Mouse (Mus musculus): ENCODE results near the gene Dmd. TPM values are rescaled to one million over a fixed set of nuclear protein-coding genes. Genes with fewer than 3 reads are reported as not detected.

Dmd gene
- polyA plus RNA-seq, 1 experiment from 2014 or later = 20.7 TPM

GRCm38 (mm10) chrX:84435608-84436007 is 1486.9 kb downstream of the Dmd start:
- Histone ChIP-seq H3K9ac (no peak overlapping the region), H3K4me1 (no peaks in the 10 kb centered on the region), H3K4me2 (no peak overlapping the region), H3K9me3 (no peaks in the 10 kb centered on the region), H3K27me3 (no peaks in the 10 kb centered on the region), H3K36me3 (no peaks in the 10 kb centered on the region), H3K27ac (no peak overlapping the region), H3K4me3 (no peak overlapping the region)
- no peak for ATAC-seq (ENCODE audit: insufficient number of reproducible peaks, insufficient read depth, low FRiP score, low TSS enrichment, low read depth)
- WGBS = 81% methylated on average over 4 of the region's 4 CpGs

- Histone ChIP-seq H3K4me1 (no peaks in the 10 kb centered on the region), H3K27ac (no peak overlapping the region), H3K36me3 (no peaks in the 10 kb centered on the region), H3K9me3 (no peaks in the 10 kb centered on the region), H3K4me2 (no peak overlapping the region), H3K9ac (no peak overlapping the region), H3K4me3 (no peak overlapping the region), H3K27me3 (no peaks in the 10 kb centered on the region)
- no peak for ATAC-seq (ENCODE audit: insufficient number of reproducible peaks, insufficient read depth, low FRiP score, low TSS enrichment, low read depth)
- 49% methylated on average over 4 of the region's 4 CpGs for WGBS
Observed at GRCm38 (mm10) chrX:84436556-84436955, 1487.9 kb downstream of the Dmd start.

- ATAC-seq (ENCODE audit: insufficient number of reproducible peaks, insufficient read depth, low FRiP score, low TSS enrichment, low read depth) = no peak
- Histone ChIP-seq H3K36me3 (no peaks in the 10 kb centered on the region), H3K4me2 (no peak overlapping the region), H3K27ac (no peak overlapping the region), H3K4me3 (no peak overlapping the region), H3K9me3 (no peaks in the 10 kb centered on the region), H3K27me3 (no peaks in the 10 kb centered on the region), H3K4me1 (no peaks in the 10 kb centered on the region), H3K9ac (no peak overlapping the region)
- WGBS = 54% methylated on average over 3 of the region's 3 CpGs
Observed at GRCm38 (mm10) chrX:84442996-84443395, 1494.3 kb downstream of the Dmd start.

GRCm38 (mm10) chrX:84443985-84444384 is 1495.3 kb downstream of the Dmd start:
- WGBS = 46% methylated on average over 3 of the region's 3 CpGs
- Histone ChIP-seq H3K27me3 (no peaks in the 10 kb centered on the region), H3K27ac (no peak overlapping the region), H3K4me3 (no peak overlapping the region), H3K4me1 (no peaks in the 10 kb centered on the region), H3K9me3 (no peaks in the 10 kb centered on the region), H3K4me2 (no peak overlapping the region), H3K36me3 (no peaks in the 10 kb centered on the region), H3K9ac (no peak overlapping the region)
- ATAC-seq (ENCODE audit: insufficient number of reproducible peaks, insufficient read depth, low FRiP score, low TSS enrichment, low read depth) = no peak

- no peaks in the 10 kb centered on the region for H3K4me1 ChIP-seq
Observed at GRCm38 (mm10) chrX:84444638-84445037, 1496.0 kb downstream of the Dmd start.

GRCm38 (mm10) chrX:84454473-84454872 is 1505.8 kb downstream of the Dmd start:
- no peaks in the 10 kb centered on the region for H3K9me3 ChIP-seq
- no peak for ATAC-seq (ENCODE audit: insufficient number of reproducible peaks, insufficient read depth, low FRiP score, low TSS enrichment, low read depth)
- H3K4me1 ChIP-seq = no peaks in the 10 kb centered on the region
- H3K9ac ChIP-seq = no peak overlapping the region
- WGBS = 84% methylated on average over 1 of the region's 1 CpGs
- no peak overlapping the region for H3K27ac ChIP-seq
- H3K36me3 ChIP-seq = no peaks in the 10 kb centered on the region
- no peaks in the 10 kb centered on the region for H3K27me3 ChIP-seq
- no peak overlapping the region for H3K4me3 ChIP-seq
- no peak overlapping the region for H3K4me2 ChIP-seq

More at GRCm38 (mm10) chrX:84444638-84445037, 1496.0 kb downstream of the Dmd start:
- Histone ChIP-seq H3K27ac (no peak overlapping the region), H3K36me3 (no peaks in the 10 kb centered on the region), H3K4me3 (no peak overlapping the region), H3K4me2 (no peak overlapping the region), H3K9ac (no peak overlapping the region), H3K27me3 (no peaks in the 10 kb centered on the region), H3K9me3 (no peaks in the 10 kb centered on the region)
- no peak for ATAC-seq (ENCODE audit: insufficient number of reproducible peaks, insufficient read depth, low FRiP score, low TSS enrichment, low read depth)

GRCm38 (mm10) chrX:84514650-84515366 is 1566.1 kb downstream of the Dmd start:
- Histone ChIP-seq H3K4me3 (no peak overlapping the region), H3K9me3 (no peaks in the 10 kb centered on the region), H3K9ac (no peak overlapping the region), H3K4me2 (no peak overlapping the region), H3K4me1 (no peaks in the 10 kb centered on the region), H3K27me3 (no peaks in the 10 kb centered on the region), H3K27ac (no peak overlapping the region), H3K36me3 (no peaks in the 10 kb centered on the region)
- ATAC-seq (ENCODE audit: insufficient number of reproducible peaks, insufficient read depth, low FRiP score, low TSS enrichment, low read depth) = no peak
- 74% methylated on average over 3 of the region's 3 CpGs for WGBS

GRCm38 (mm10) chrX:84551995-84552394 is 1603.3 kb downstream of the Dmd start:
- H3K27ac ChIP-seq = no peak overlapping the region
- no peaks in the 10 kb centered on the region for H3K9me3 ChIP-seq
- ATAC-seq (ENCODE audit: insufficient number of reproducible peaks, insufficient read depth, low FRiP score, low TSS enrichment, low read depth) = no peak
- no peaks in the 10 kb centered on the region for H3K27me3 ChIP-seq
- H3K4me2 ChIP-seq = no peak overlapping the region
- H3K36me3 ChIP-seq = no peaks in the 10 kb centered on the region
- H3K4me3 ChIP-seq = no peak overlapping the region
- 71% methylated on average over 1 of the region's 1 CpGs for whole genome bisulfite sequencing
- no peak overlapping the region for H3K9ac ChIP-seq
- H3K4me1 ChIP-seq = no peaks in the 10 kb centered on the region

GRCm38 (mm10) chrX:84553441-84553840 is 1604.8 kb downstream of the Dmd start:
- H3K4me3 ChIP-seq = no peak overlapping the region
- no peak overlapping the region for H3K27ac ChIP-seq
- no peaks in the 10 kb centered on the region for H3K27me3 ChIP-seq
- no peak overlapping the region for H3K4me2 ChIP-seq
- WGBS = 12% methylated on average over 1 of the region's 1 CpGs
- H3K36me3 ChIP-seq = no peaks in the 10 kb centered on the region
- H3K9ac ChIP-seq = no peak overlapping the region
- ATAC-seq (ENCODE audit: insufficient number of reproducible peaks, insufficient read depth, low FRiP score, low TSS enrichment, low read depth) = no peak
- no peaks in the 10 kb centered on the region for H3K9me3 ChIP-seq
- H3K4me1 ChIP-seq = no peaks in the 10 kb centered on the region

GRCm38 (mm10) chrX:84598476-84598875 is 1649.8 kb downstream of the Dmd start:
- Histone ChIP-seq H3K4me1 (no peaks in the 10 kb centered on the region), H3K27ac (no peak overlapping the region), H3K4me2 (no peak overlapping the region), H3K36me3 (no peaks in the 10 kb centered on the region), H3K9me3 (no peaks in the 10 kb centered on the region), H3K4me3 (no peak overlapping the region), H3K27me3 (no peaks in the 10 kb centered on the region), H3K9ac (no peak overlapping the region)
- no peak for ATAC-seq (ENCODE audit: insufficient number of reproducible peaks, insufficient read depth, low FRiP score, low TSS enrichment, low read depth)

- H3K9ac ChIP-seq = no peak overlapping the region
- H3K27ac ChIP-seq = no peak overlapping the region
- no peak overlapping the region for H3K4me3 ChIP-seq
- H3K9me3 ChIP-seq = no peaks in the 10 kb centered on the region
- ATAC-seq (ENCODE audit: insufficient number of reproducible peaks, insufficient read depth, low FRiP score, low TSS enrichment, low read depth) = no peak
- no peak overlapping the region for H3K4me2 ChIP-seq
- no peaks in the 10 kb centered on the region for H3K4me1 ChIP-seq
- no peaks in the 10 kb centered on the region for H3K36me3 ChIP-seq
- H3K27me3 ChIP-seq = no peaks in the 10 kb centered on the region; the same call in 1 of the 2 replicates
Observed at GRCm38 (mm10) chrX:84640446-84640845, 1691.8 kb downstream of the Dmd start.

GRCm38 (mm10) chrX:84747683-84748082 is 1799.0 kb downstream of the Dmd start:
- WGBS = 40% methylated on average over 4 of the region's 4 CpGs
- ATAC-seq (ENCODE audit: insufficient number of reproducible peaks, insufficient read depth, low FRiP score, low TSS enrichment, low read depth) = no peak
- H3K27ac ChIP-seq = no peak overlapping the region

More at GRCm38 (mm10) chrX:84747683-84748082, 1799.0 kb downstream of the Dmd start:
- Histone ChIP-seq H3K4me2 (no peak overlapping the region), H3K4me3 (no peak overlapping the region), H3K9ac (no peak overlapping the region), H3K36me3 (no peaks in the 10 kb centered on the region), H3K27me3 (no peaks in the 10 kb centered on the region), H3K9me3 (no peaks in the 10 kb centered on the region), H3K4me1 (no peaks in the 10 kb centered on the region)

Data from embryonic facial prominence, embryonic 13.5 days (tissue).